Mouse (Mus musculus): ENCODE data around the gene Tas1r1. TPM values are rescaled to one million over a fixed set of nuclear protein-coding genes. Genes with fewer than 3 reads are reported as not detected.
A peak's percentile ranks its signal among the peaks of the same experiment; 100 is the strongest.
"Not testable (repeated sequence)": the region's sequence is repeated elsewhere in the genome, so short reads cannot be mapped to it uniquely, and the experiment has no call there.

Gene Tas1r1
- polyA plus RNA-seq, 1 experiment from 2014 or later: 0.50 TPM

GRCm38 (mm10) chr4:152062390-152063110, 24.2 kb upstream of the Tas1r1 start:
- WGBS: 61% methylated on average over 9 of the region's 9 CpGs
- H3K4me3 ChIP-seq (ENCODE audit: low read length): no peak overlapping the region
- no peaks in the 10 kb centered on the region for H3K4me1 ChIP-seq (ENCODE audit: insufficient read depth, low read length)
- no peak overlapping the region for H3K27ac ChIP-seq (ENCODE audit: low read length)
- no peak overlapping the region for H3K4me2 ChIP-seq (replicated peaks; ENCODE audit: low read depth, low read length)
- peaks cover 26% of the 10 kb centered on the region for H3K36me3 ChIP-seq (ENCODE audit: insufficient read depth, low read length)
- no peaks in the 10 kb centered on the region for H3K9me3 ChIP-seq (ENCODE audit: low read length)
- no peak overlapping the region for H3K9ac ChIP-seq (replicated peaks; ENCODE audit: low read length)
- H3K27me3 ChIP-seq (ENCODE audit: insufficient read depth, low read length): no peaks in the 10 kb centered on the region
- ATAC-seq (ENCODE audit: low FRiP score, low TSS enrichment): peak; percentile 47

GRCm38 (mm10) chr4:152044609-152045008, 6.2 kb upstream of the Tas1r1 start:
- Histone ChIP-seq H3K9me3 (ENCODE audit: low read length) (no peaks in the 10 kb centered on the region), H3K36me3 (ENCODE audit: insufficient read depth, low read length) (peaks cover 72% of the 10 kb centered on the region), H3K9ac (replicated peaks; ENCODE audit: low read length) (no peak overlapping the region), H3K4me1 (ENCODE audit: insufficient read depth, low read length) (peaks cover 19% of the 10 kb centered on the region), H3K27ac (ENCODE audit: low read length) (0 out of 2 replicates have a peak overlapping the region, but pooled peaks have one; percentile 23), H3K4me2 (replicated peaks; ENCODE audit: low read depth, low read length) (no peak overlapping the region), H3K4me3 (ENCODE audit: low read length) (no peak overlapping the region), H3K27me3 (ENCODE audit: insufficient read depth, low read length) (no peaks in the 10 kb centered on the region)
- ATAC-seq (ENCODE audit: low FRiP score, low TSS enrichment): no peak; the same call in 1 of the 2 replicates
- 67% methylated on average over 6 of the region's 6 CpGs for WGBS

GRCm38 (mm10) chr4:152043171-152043570, 4.8 kb upstream of the Tas1r1 start:
- H3K4me3 ChIP-seq (ENCODE audit: low read length): no peak overlapping the region
- H3K27ac ChIP-seq (ENCODE audit: low read length): no peak overlapping the region
- WGBS: 91% methylated on average over 3 of the region's 3 CpGs
- peaks cover 23% of the 10 kb centered on the region for H3K4me1 ChIP-seq (ENCODE audit: insufficient read depth, low read length)
- ATAC-seq (ENCODE audit: low FRiP score, low TSS enrichment): no peak
- no peaks in the 10 kb centered on the region for H3K27me3 ChIP-seq (ENCODE audit: insufficient read depth, low read length)
- H3K9ac ChIP-seq (replicated peaks; ENCODE audit: low read length): no peak overlapping the region
- peaks cover 61% of the 10 kb centered on the region for H3K36me3 ChIP-seq (ENCODE audit: insufficient read depth, low read length)
- no peak overlapping the region for H3K4me2 ChIP-seq (replicated peaks; ENCODE audit: low read depth, low read length)
- H3K9me3 ChIP-seq (ENCODE audit: low read length): no peaks in the 10 kb centered on the region

GRCm38 (mm10) chr4:152041924-152042641, 3.7 kb upstream of the Tas1r1 start:
- Histone ChIP-seq H3K27ac (ENCODE audit: low read length) (peak overlapping the region; percentile 44; the same call in 1 of the 2 replicates), H3K9ac (replicated peaks; ENCODE audit: low read length) (no peak overlapping the region), H3K4me2 (replicated peaks; ENCODE audit: low read depth, low read length) (no peak overlapping the region), H3K27me3 (ENCODE audit: insufficient read depth, low read length) (no peaks in the 10 kb centered on the region), H3K36me3 (ENCODE audit: insufficient read depth, low read length) (peaks cover 51% of the 10 kb centered on the region), H3K4me1 (ENCODE audit: insufficient read depth, low read length) (peaks cover 23% of the 10 kb centered on the region), H3K4me3 (ENCODE audit: low read length) (no peak overlapping the region), H3K9me3 (ENCODE audit: low read length) (no peaks in the 10 kb centered on the region)
- ATAC-seq (ENCODE audit: low FRiP score, low TSS enrichment): no peak
- 59% methylated on average over 22 of the region's 22 CpGs for WGBS

GRCm38 (mm10) chr4:152039831-152040310, 1.5 kb upstream of the Tas1r1 start:
- no peak overlapping the region for H3K27ac ChIP-seq (ENCODE audit: low read length)
- H3K36me3 ChIP-seq (ENCODE audit: insufficient read depth, low read length): peaks cover 35% of the 10 kb centered on the region
- 3% methylated on average over 25 of the region's 25 CpGs for WGBS
- no peaks in the 10 kb centered on the region for H3K9me3 ChIP-seq (ENCODE audit: low read length)
- H3K4me2 ChIP-seq (replicated peaks; ENCODE audit: low read depth, low read length): peak overlapping the region; percentile 73
- H3K27me3 ChIP-seq (ENCODE audit: insufficient read depth, low read length): no peaks in the 10 kb centered on the region
- H3K4me1 ChIP-seq (ENCODE audit: insufficient read depth, low read length): peaks cover 23% of the 10 kb centered on the region
- peak overlapping the region; percentile 92 for H3K9ac ChIP-seq (replicated peaks; ENCODE audit: low read length)
- ATAC-seq (ENCODE audit: low FRiP score, low TSS enrichment): no peak
- H3K4me3 ChIP-seq (ENCODE audit: low read length): peak overlapping the region; percentile 100

GRCm38 (mm10) chr4:152038985-152039830, 840 bp upstream of the Tas1r1 start, which contains the start of gene Nol9:
Gene Nol9 (plus strand): TSS chr4:152039321.
- ATAC-seq (ENCODE audit: low FRiP score, low TSS enrichment): peak; percentile 79
- Histone ChIP-seq H3K4me3 (ENCODE audit: low read length) (peak within 1 kb of the TSS; percentile 100), H3K27ac (ENCODE audit: low read length) (no peak within 1 kb of the TSS), H3K36me3 (ENCODE audit: insufficient read depth, low read length) (peaks cover 29% of the 10 kb centered on the region), H3K4me2 (replicated peaks; ENCODE audit: low read depth, low read length) (peak within 1 kb of the TSS; percentile 73), H3K9me3 (ENCODE audit: low read length) (no peaks in the 10 kb centered on the region), H3K27me3 (ENCODE audit: insufficient read depth, low read length) (no peaks in the 10 kb centered on the region), H3K9ac (replicated peaks; ENCODE audit: low read length) (peak within 1 kb of the TSS; percentile 92), H3K4me1 (ENCODE audit: insufficient read depth, low read length) (peaks cover 23% of the 10 kb centered on the region)
- under 1% methylated on average over 73 of the region's 86 CpGs for WGBS

- not testable (repeated sequence) for H3K4me2 ChIP-seq (replicated peaks; ENCODE audit: low read depth, low read length); H3K9me3 ChIP-seq (ENCODE audit: low read length); H3K27ac ChIP-seq (ENCODE audit: low read length); ATAC-seq (ENCODE audit: low FRiP score, low TSS enrichment); H3K27me3 ChIP-seq (ENCODE audit: insufficient read depth, low read length); H3K36me3 ChIP-seq (ENCODE audit: insufficient read depth, low read length); H3K4me3 ChIP-seq (ENCODE audit: low read length); H3K9ac ChIP-seq (replicated peaks; ENCODE audit: low read length)
- H3K4me1 ChIP-seq (ENCODE audit: insufficient read depth, low read length): peaks cover 17% of the 10 kb centered on the region
- 95% methylated on average over 6 of the region's 6 CpGs for WGBS
Measured at GRCm38 (mm10) chr4:152036464-152036863, 1.9 kb downstream of the Tas1r1 start.

- no peak overlapping the region for H3K9ac ChIP-seq (replicated peaks; ENCODE audit: low read length)
- no peak overlapping the region for H3K4me3 ChIP-seq (ENCODE audit: low read length)
- no peak overlapping the region for H3K27ac ChIP-seq (ENCODE audit: low read length)
- H3K4me1 ChIP-seq (ENCODE audit: insufficient read depth, low read length): peaks cover 9% of the 10 kb centered on the region
- no peak for ATAC-seq (ENCODE audit: low FRiP score, low TSS enrichment)
- 94% methylated on average over 13 of the region's 13 CpGs for WGBS
- no peak overlapping the region for H3K4me2 ChIP-seq (replicated peaks; ENCODE audit: low read depth, low read length)
- no peaks in the 10 kb centered on the region for H3K9me3 ChIP-seq (ENCODE audit: low read length)
- H3K36me3 ChIP-seq (ENCODE audit: insufficient read depth, low read length): no peaks in the 10 kb centered on the region
- H3K27me3 ChIP-seq (ENCODE audit: insufficient read depth, low read length): no peaks in the 10 kb centered on the region
Measured at GRCm38 (mm10) chr4:152032922-152033321, 5.4 kb downstream of the Tas1r1 start.

GRCm38 (mm10) chr4:152029997-152030396, 8.4 kb downstream of the Tas1r1 start:
- Histone ChIP-seq H3K9ac (replicated peaks; ENCODE audit: low read length) (no peak overlapping the region), H3K4me1 (ENCODE audit: insufficient read depth, low read length) (peaks cover 29% of the 10 kb centered on the region), H3K27me3 (ENCODE audit: insufficient read depth, low read length) (no peaks in the 10 kb centered on the region), H3K36me3 (ENCODE audit: insufficient read depth, low read length) (0 out of 2 replicates have a peak, but pooled peaks cover 2% of the 10 kb centered on the region), H3K9me3 (ENCODE audit: low read length) (no peaks in the 10 kb centered on the region), H3K4me2 (replicated peaks; ENCODE audit: low read depth, low read length) (no peak overlapping the region), H3K27ac (ENCODE audit: low read length) (no peak overlapping the region), H3K4me3 (ENCODE audit: low read length) (no peak overlapping the region)
- no peak for ATAC-seq (ENCODE audit: low FRiP score, low TSS enrichment)
- WGBS: 75% methylated on average over 4 of the region's 4 CpGs

Measured in kidney, embryonic 16.5 days (tissue).